Mouse (Mus musculus): Measurements from ENCODE around the gene Abhd17b. TPM values are rescaled to one million over a fixed set of nuclear protein-coding genes. Genes with fewer than 3 reads are reported as not detected.

Gene Abhd17b
- total and polyA plus RNA-seq, 2 experiments from 2014 or later = 55.5 to 58.6 TPM

DNA sequence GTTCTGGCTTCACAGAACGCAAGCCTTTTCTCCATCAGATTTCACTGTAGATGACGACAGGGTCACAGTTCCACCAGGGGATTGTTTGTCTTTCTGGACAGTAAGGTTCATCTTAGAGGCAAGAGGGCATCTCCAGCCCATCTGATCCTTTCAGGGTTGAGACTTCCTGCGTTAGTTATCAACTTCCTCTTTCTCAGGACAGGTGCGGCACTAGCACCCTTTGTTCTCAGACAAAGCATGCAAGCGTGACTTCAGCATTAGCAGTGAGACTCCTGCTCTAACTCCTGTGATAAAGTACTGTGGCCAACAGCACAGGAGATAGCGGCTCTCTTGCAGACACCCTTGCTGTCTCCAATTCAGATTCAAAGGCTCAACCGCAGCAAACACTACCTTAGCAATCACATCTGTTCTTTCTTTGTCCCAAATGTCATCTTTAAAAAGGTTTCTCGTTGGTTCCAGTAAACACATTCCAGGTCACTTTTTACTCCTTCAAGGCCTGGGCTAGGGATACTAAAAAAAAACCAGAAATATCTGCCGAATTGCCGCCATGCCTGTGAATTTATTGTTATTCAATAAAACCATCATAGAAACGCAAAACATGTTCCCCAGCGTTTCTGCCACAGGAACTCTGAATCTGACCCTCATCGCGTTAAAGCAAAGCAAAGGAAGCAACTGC, 22.2 kb upstream of the Abhd17b start:
- H3K4me2 ChIP-seq (ENCODE audit: low read depth, low read length) = no peak overlapping the region
- H3K27ac ChIP-seq = no peak overlapping the region
- TF ChIP-seq CTCF (IDR thresholded peaks at IDR 0.05; ENCODE audit: low read depth) = no peak
- ATAC-seq (no peak), DNase-seq (ENCODE audit: low spot score) (no peak)
- H3K4me3 ChIP-seq (ENCODE audit: low read length) = no peak overlapping the region
- no peaks in the 10 kb centered on the region for H3K4me1 ChIP-seq (ENCODE audit: insufficient read depth, low read length)
- H3K27me3 ChIP-seq (ENCODE audit: insufficient read depth, low read length) = no peaks in the 10 kb centered on the region
- H3K9me3 ChIP-seq (ENCODE audit: low read length) = no peaks in the 10 kb centered on the region
- no peaks in the 10 kb centered on the region for H3K36me3 ChIP-seq (ENCODE audit: insufficient read depth, low read length)
- 74% methylated on average over 14 of the region's 14 CpGs for WGBS
- no peak overlapping the region for H3K9ac ChIP-seq (replicated peaks; ENCODE audit: low read length)

DNA sequence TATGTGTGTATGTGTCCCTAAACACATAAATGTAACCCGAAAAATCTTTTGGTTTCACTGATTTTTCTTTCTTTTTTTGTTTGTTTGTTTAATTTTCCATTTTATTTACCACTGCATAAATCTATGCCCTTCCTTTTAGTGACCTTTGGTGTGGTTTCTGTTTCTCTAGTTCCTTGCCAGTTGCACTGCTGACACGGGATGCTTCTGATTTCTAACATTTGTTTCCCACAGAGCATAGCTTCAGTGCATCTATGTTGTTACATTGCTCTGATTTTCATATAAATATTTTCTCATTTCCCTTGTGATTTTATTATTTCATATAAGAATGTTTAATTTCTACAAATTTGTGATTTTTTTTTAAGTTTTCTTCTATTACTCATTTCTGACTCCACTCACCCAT, 17.6 kb upstream of the Abhd17b start:
- TF ChIP-seq CTCF (IDR thresholded peaks at IDR 0.05; ENCODE audit: low read depth) = no peak
- H3K9me3 ChIP-seq (ENCODE audit: low read length) = no peaks in the 10 kb centered on the region
- no peaks in the 10 kb centered on the region for H3K27me3 ChIP-seq (ENCODE audit: insufficient read depth, low read length)
- no peak overlapping the region for H3K9ac ChIP-seq (replicated peaks; ENCODE audit: low read length)
- no peak overlapping the region for H3K4me2 ChIP-seq (ENCODE audit: low read depth, low read length)
- no peak overlapping the region for H3K27ac ChIP-seq
- ATAC-seq (no peak), DNase-seq (ENCODE audit: low spot score) (no peak)
- H3K4me1 ChIP-seq (ENCODE audit: insufficient read depth, low read length) = no peaks in the 10 kb centered on the region
- H3K4me3 ChIP-seq (ENCODE audit: low read length) = no peak overlapping the region
- WGBS = 93% methylated on average over 2 of the region's 2 CpGs
- H3K36me3 ChIP-seq (ENCODE audit: insufficient read depth, low read length) = no peaks in the 10 kb centered on the region

DNA sequence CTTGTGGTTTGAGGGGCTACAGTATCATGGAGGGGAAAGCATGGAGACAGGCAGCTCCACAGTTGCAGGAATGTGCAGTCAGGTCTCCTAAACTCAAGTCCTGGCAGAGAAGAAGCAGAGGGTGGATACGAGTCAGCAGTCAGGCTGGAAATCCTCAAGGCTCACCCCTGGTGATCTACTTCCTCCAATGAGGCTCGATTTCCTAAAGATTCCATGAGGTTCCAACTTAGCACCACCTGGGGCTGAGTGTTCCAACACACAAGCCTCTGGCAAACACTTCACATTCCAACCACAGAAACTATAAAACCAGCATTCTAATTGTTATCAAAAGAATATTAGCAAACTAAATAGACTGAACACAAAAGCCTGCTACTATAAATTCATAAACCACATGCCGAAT, 16.1 kb upstream of the Abhd17b start:
- Histone ChIP-seq H3K4me1 (ENCODE audit: insufficient read depth, low read length) (no peaks in the 10 kb centered on the region), H3K4me2 (ENCODE audit: low read depth, low read length) (no peak overlapping the region), H3K36me3 (ENCODE audit: insufficient read depth, low read length) (no peaks in the 10 kb centered on the region), H3K27ac (no peak overlapping the region), H3K27me3 (ENCODE audit: insufficient read depth, low read length) (no peaks in the 10 kb centered on the region), H3K4me3 (ENCODE audit: low read length) (no peak overlapping the region), H3K9me3 (ENCODE audit: low read length) (no peaks in the 10 kb centered on the region), H3K9ac (replicated peaks; ENCODE audit: low read length) (no peak overlapping the region)
- no peak for DNase-seq (ENCODE audit: low spot score)
- no peak for TF ChIP-seq CTCF (IDR thresholded peaks at IDR 0.05; ENCODE audit: low read depth)
- WGBS = 83% methylated on average over 3 of the region's 3 CpGs
- ATAC-seq = no peak

DNA sequence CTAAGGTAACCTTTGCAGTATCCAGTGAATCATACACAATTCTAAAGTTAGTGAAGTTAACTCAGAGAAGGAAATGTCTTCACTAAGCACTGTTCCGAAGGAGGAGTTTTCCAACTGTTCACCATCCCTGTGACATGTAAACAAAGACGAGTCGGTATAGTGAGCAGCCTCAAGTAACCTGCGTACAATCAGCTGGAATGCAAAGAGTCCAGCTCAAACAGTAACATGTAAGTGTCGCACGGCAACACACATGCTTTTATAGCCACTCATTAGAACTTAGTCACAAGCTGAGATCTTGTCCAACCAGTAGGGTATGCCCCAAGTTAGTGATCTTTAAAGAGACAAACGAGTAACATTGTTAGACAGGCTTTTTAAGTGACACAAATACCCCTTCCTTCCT, 15.3 kb upstream of the Abhd17b start:
- WGBS = 88% methylated on average over 7 of the region's 7 CpGs
- no peak overlapping the region for H3K9ac ChIP-seq (replicated peaks; ENCODE audit: low read length)
- no peak for ATAC-seq

DNA sequence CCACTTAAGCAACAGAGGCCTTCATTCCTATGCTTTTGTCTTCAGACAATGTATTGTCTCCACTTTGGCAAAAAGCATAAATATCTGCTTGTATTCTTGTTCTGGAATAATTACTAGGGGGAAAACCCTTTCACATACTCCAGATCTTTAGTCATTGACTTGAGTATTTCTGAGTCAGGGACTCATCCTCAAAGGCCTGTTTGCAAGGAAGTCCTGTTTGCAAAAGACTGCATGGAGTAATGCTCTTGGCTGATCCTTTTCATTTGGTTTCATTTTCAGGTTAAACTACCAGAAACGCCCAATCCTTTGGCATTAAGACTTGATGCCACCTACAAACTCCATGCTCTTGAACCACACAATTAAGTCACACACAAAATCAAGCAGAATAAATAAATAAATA, 9.1 kb upstream of the Abhd17b start:
- WGBS = 89% methylated on average over 1 of the region's 1 CpGs
- no peak for TF ChIP-seq CTCF (IDR thresholded peaks at IDR 0.05; ENCODE audit: low read depth)
- H3K9ac ChIP-seq (replicated peaks; ENCODE audit: low read length) = no peak overlapping the region
- ATAC-seq (no peak), DNase-seq (ENCODE audit: low spot score) (no peak)
- no peak overlapping the region for H3K27ac ChIP-seq
- H3K4me3 ChIP-seq (ENCODE audit: low read length) = no peak overlapping the region
- no peaks in the 10 kb centered on the region for H3K9me3 ChIP-seq (ENCODE audit: low read length)
- no peaks in the 10 kb centered on the region for H3K27me3 ChIP-seq (ENCODE audit: insufficient read depth, low read length)
- no peaks in the 10 kb centered on the region for H3K4me1 ChIP-seq (ENCODE audit: insufficient read depth, low read length)
- H3K4me2 ChIP-seq (ENCODE audit: low read depth, low read length) = no peak overlapping the region
- no peaks in the 10 kb centered on the region for H3K36me3 ChIP-seq (ENCODE audit: insufficient read depth, low read length)

More for the DNA sequence above, 15.3 kb upstream of the Abhd17b start:
- Histone ChIP-seq H3K4me2 (ENCODE audit: low read depth, low read length) (no peak overlapping the region), H3K4me1 (ENCODE audit: insufficient read depth, low read length) (no peaks in the 10 kb centered on the region), H3K27ac (no peak overlapping the region), H3K4me3 (ENCODE audit: low read length) (no peak overlapping the region), H3K27me3 (ENCODE audit: insufficient read depth, low read length) (no peaks in the 10 kb centered on the region), H3K9me3 (ENCODE audit: low read length) (no peaks in the 10 kb centered on the region), H3K36me3 (ENCODE audit: insufficient read depth, low read length) (no peaks in the 10 kb centered on the region)
- no peak for DNase-seq (ENCODE audit: low spot score)
- TF ChIP-seq CTCF (IDR thresholded peaks at IDR 0.05; ENCODE audit: low read depth) = no peak

DNA sequence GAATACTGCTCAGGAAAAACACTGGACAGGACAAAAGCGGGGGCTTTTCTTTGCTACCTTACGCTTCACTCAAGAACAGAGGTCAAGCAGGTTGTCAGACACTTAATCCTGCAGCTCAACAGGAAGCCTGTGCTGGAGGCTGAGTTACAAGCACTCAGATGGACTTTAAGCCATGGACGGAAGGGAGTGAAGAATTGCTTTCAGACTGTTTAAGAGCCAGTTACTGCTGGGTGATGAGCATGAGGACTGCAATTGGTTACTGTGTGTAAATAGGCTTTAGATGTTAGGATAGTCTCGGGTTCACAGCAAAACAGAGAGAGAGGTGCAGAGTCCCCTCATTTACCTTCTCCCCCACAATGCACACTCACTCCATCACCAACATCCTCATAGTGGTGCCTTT, 7.7 kb upstream of the Abhd17b start:
- ATAC-seq = no peak
- Histone ChIP-seq H3K27ac (no peak overlapping the region), H3K9me3 (ENCODE audit: low read length) (no peaks in the 10 kb centered on the region), H3K4me1 (ENCODE audit: insufficient read depth, low read length) (no peaks in the 10 kb centered on the region), H3K4me2 (ENCODE audit: low read depth, low read length) (no peak overlapping the region), H3K27me3 (ENCODE audit: insufficient read depth, low read length) (no peaks in the 10 kb centered on the region), H3K36me3 (ENCODE audit: insufficient read depth, low read length) (no peaks in the 10 kb centered on the region), H3K4me3 (ENCODE audit: low read length) (no peak overlapping the region), H3K9ac (replicated peaks; ENCODE audit: low read length) (no peak overlapping the region)
- no peak for DNase-seq (ENCODE audit: low spot score)
- WGBS = 87% methylated on average over 4 of the region's 4 CpGs
- TF ChIP-seq CTCF (IDR thresholded peaks at IDR 0.05; ENCODE audit: low read depth) = no peak

DNA sequence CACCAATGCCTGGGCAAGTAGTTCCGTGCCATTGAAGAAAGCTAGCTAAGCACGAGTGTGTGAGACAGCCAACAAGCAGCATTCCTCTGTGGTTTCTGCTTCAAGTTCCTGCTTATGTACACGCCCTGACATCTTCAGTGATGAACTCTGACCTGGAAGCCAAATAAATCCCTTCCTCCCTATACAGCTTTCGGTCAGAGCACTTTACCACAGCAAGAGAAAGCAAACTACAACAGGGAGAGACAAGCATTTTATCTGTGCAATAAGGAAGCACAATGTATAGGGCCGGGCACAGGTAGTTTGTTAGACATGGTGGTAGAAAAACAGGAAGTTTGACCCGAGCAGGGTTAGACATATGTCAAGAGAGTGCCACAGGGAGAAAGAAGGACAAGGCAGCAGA, 6.8 kb upstream of the Abhd17b start:
- no peaks in the 10 kb centered on the region; the same call in 1 of the 2 replicates for H3K4me1 ChIP-seq (ENCODE audit: insufficient read depth, low read length)
- no peaks in the 10 kb centered on the region for H3K9me3 ChIP-seq (ENCODE audit: low read length)
- WGBS = 90% methylated on average over 6 of the region's 6 CpGs
- no peak overlapping the region for H3K27ac ChIP-seq
- no peaks in the 10 kb centered on the region for H3K27me3 ChIP-seq (ENCODE audit: insufficient read depth, low read length)
- DNase-seq (ENCODE audit: low spot score) = no peak
- H3K36me3 ChIP-seq (ENCODE audit: insufficient read depth, low read length) = no peaks in the 10 kb centered on the region
- H3K9ac ChIP-seq (replicated peaks; ENCODE audit: low read length) = no peak overlapping the region
- no peak overlapping the region for H3K4me2 ChIP-seq (ENCODE audit: low read depth, low read length)
- no peak overlapping the region for H3K4me3 ChIP-seq (ENCODE audit: low read length)
- no peak for TF ChIP-seq CTCF (IDR thresholded peaks at IDR 0.05; ENCODE audit: low read depth)
- no peak for ATAC-seq
